Mouse (Mus musculus) G1E (cell line): Measurements from ENCODE around the gene Hist1h4d.
"Not testable (repeated sequence)": the region's sequence is repeated elsewhere in the genome, so short reads cannot be mapped to it uniquely, and the experiment has no call there.

ENCODE experiments used
- CTCF ChIP-seq: IDR thresholded peaks from 2 replicates; pipeline ENCODE4 v1.5.1; 2012; ENCODE audit warnings: low read depth, low read length, inconsistent platforms, mixed read lengths
- GATA1 ChIP-seq: IDR thresholded peaks from 2 replicates; pipeline ENCODE4 v1.6.1; 2012; ENCODE audit warnings: borderline replicate concordance, low read length, inconsistent platforms, mixed read lengths
- POLR2AphosphoS5 ChIP-seq: IDR thresholded peaks from 2 replicates; pipeline ENCODE4 v1.6.1; 2012; ENCODE audit warnings: low read depth, low read length, inconsistent platforms; ENCODE audit not compliant: insufficient replicate concordance
- TAL1 ChIP-seq: conservative IDR thresholded peaks from 2 replicates; pipeline ENCODE4 v1.6.1; 2012; ENCODE audit warnings: low read depth, low read length, inconsistent platforms, mixed read lengths

- not testable (repeated sequence) for TF ChIP-seq CTCF, TAL1, GATA1, POLR2AphosphoS5
Measured at GRCm38 (mm10) chr13:23533560-23534367, 47.6 kb upstream of the Hist1h4d start, which contains the start of gene Hist1h2af.
